Mouse (Mus musculus): Measurements from ENCODE around the gene Dcaf7.
"Not testable (repeated sequence)": the region's sequence is repeated elsewhere in the genome, so short reads cannot be mapped to it uniquely, and the experiment has no call there.

Gene Dcaf7

DNA sequence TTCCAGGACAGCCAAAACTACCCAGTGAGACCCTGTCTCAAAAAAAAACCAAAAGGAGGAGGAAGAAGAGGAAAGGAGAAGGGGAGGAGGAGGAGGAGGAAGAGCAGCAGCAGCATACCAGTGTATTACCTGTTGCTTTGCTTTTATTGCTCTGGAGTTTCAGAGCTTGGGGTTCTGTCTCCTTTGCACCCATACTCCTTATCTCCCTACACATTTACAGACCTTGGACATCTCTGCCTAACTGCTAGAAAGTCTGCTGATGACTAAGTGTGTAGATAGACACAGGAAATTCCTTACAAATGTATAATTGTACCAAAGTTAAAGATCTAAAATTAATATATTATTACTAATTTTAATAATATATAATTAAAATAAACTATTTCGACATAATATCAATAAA, 8.6 kb downstream of the Dcaf7 start:
- DNase-seq (ENCODE audit: low spot score in 2 of 2), result no peak

DNA sequence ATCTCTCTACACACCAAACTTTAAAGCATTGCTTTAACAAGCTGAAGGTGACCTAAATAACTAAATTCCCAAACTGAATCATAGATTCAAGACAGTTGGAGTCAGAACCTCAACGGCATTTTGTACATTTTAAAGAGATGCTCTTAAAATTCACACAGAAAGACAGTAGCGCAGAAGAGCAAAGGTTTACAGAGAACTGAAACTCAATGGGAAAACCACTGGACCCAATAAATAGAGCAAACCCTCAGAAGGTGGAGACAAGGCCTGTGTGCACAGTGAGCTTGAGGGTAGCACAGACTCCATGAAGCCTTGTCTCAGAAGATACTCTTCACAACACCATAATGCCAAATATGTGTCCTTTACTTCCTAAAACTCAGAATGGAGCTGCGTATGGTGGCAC, 9.1 kb downstream of the Dcaf7 start:
- no peak for DNase-seq (ENCODE audit: low spot score in 2 of 2)

DNA sequence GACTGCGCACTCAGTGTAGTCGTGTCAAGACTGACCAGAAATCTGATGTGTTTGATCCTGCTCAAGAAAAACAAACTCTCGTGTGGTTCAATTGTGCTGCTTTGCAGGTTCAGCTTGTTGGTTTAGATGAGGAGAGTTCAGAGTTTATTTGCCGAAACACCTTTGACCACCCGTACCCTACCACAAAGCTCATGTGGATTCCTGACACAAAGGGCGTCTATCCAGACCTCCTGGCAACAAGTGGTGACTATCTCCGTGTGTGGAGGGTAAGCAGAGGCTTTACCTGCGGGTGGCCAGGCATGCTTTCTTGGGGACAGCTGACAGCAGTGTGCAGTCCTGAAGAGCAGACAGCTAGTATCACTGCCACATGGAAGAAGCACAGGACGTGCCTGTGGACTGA, 9.9 kb downstream of the Dcaf7 start:
- DNase-seq (ENCODE audit: low spot score in 2 of 2), result no peak

GRCm38 (mm10) chr11:106053921-106054320, 17.2 kb downstream of the Dcaf7 start:
- no peak for DNase-seq (ENCODE audit: low spot score in 2 of 2)

DNA sequence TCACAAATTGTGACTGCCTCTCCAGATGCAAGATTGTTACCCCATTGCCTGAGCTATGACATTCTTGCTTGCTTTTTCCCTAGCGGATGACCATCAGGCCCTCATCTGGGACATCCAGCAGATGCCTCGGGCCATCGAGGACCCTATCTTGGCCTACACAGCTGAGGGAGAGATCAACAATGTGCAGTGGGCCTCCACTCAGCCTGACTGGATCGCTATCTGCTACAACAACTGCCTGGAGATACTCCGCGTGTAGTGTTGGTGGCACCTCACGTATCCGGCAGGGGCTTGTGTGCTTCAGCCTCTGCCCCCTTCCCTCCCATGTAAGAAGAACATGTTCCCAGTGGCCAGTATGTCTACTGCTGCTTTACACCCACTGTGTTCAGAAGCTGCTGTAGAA, 17.9 kb downstream of the Dcaf7 start:
- no peak for DNase-seq (ENCODE audit: low spot score in 2 of 2)

- no peak for DNase-seq (ENCODE audit: low spot score in 2 of 2)
Measured at GRCm38 (mm10) chr11:106055341-106055740, 18.7 kb downstream of the Dcaf7 start.

GRCm38 (mm10) chr11:106056819-106057491, 20.3 kb downstream of the Dcaf7 start:
- DNase-seq (ENCODE audit: low spot score in 2 of 2), result no peak

DNA sequence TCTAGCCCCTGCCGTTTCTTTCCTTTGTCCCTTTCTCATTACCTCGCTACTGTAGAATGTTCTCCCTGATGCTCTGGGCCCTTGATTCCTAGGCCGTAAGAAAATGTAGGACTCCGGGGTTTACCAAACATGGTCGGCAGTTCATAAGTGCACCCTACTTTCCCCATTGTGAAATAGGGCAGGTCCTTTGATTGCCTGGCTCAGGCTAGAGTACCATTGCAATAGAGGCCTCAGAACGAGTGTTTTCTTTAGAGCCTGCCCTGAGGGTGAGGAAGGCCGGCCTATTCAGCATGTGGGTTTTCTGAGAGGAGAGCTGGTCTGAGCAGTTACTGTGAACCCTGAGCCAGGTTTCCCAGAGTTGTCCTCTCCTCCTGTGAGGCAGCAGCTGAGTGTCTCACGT, 21.3 kb downstream of the Dcaf7 start:
- no peak for DNase-seq (ENCODE audit: low spot score in 2 of 2)

DNA sequence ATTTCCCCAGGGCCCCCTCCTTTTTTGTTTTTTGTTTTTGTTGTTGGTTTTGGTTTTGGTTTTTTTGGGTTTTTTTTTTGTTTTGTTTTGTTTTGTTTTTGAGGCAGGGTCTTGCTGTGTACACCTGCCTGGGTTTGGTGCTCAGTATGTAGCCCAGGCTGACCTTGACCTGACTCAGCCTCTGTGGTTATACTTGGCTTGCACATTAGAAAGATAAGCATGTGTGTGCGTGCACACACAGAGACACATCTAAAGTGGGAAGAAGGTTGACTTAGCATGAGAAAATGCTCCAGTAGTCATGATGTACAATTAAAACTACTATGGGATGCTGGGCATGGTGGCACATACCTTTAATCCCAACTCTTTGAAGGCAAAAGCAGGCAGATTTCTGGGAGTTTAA, 23.9 kb downstream of the Dcaf7 start:
- DNase-seq (ENCODE audit: low spot score in 2 of 2), result no peak

DNA sequence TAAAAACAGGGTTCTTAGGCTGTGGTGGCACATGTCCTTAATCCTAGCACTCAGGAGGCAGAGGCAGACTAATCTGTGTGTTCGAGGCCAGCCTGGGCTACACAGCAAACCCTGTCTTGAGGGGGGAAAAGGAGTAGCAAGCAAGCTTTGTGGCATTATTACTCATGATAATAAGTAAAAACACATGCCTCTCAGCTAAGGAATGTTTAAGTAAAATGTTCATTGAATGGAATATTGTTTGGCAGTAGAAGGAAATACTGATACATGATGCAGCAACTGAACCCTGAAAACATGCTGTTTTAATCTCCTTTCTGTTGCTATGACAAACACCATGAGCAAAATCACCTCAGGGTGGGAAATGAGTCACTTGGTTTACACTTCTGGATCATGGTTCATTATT, 24.6 kb downstream of the Dcaf7 start:
- no peak for DNase-seq (ENCODE audit: low spot score in 2 of 2)

DNA sequence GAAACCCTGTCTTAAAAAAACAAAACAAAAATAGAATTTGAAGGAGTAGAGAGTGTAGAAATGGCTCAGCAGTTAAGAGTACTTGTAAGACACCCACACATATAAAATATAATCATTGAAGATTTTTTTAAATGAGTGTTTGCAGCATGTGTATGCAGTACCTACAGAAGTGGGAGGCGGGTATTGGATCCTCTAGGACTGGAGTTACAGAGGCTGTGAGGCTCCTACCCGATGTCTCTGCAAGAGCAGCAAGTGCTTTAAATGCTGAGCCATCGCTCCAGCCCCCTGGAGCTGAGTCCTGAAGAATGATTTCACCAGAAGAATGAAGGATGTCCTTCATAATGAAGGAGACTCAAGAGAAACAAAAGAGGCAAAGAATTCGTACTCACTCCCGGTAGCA, 27.1 kb downstream of the Dcaf7 start:
- DNase-seq (ENCODE audit: low spot score in 2 of 2), result no peak

GRCm38 (mm10) chr11:106065073-106065922, 28.6 kb downstream of the Dcaf7 start:
- no peak for DNase-seq (ENCODE audit: low spot score in 2 of 2)

GRCm38 (mm10) chr11:106065923-106066571, 29.4 kb downstream of the Dcaf7 start, which contains the start of gene Taco1:
Gene Taco1, plus strand, starts transcription at chr11:106066061.
- peak; percentile 94 to 95 for DNase-seq (ENCODE audit: low spot score in 2 of 2)

GRCm38 (mm10) chr11:106066616-106067015, 29.9 kb downstream of the Dcaf7 start:
- not testable (repeated sequence) for DNase-seq (ENCODE audit: low spot score in 2 of 2)

GRCm38 (mm10) chr11:106073774-106074173, 37.1 kb downstream of the Dcaf7 start:
- no peak for DNase-seq (ENCODE audit: low spot score in 2 of 2)

- peak; percentile 35 to 61 for DNase-seq (ENCODE audit: low spot score in 2 of 2)
Measured at GRCm38 (mm10) chr11:106076321-106076720, 39.6 kb downstream of the Dcaf7 start.

DNA sequence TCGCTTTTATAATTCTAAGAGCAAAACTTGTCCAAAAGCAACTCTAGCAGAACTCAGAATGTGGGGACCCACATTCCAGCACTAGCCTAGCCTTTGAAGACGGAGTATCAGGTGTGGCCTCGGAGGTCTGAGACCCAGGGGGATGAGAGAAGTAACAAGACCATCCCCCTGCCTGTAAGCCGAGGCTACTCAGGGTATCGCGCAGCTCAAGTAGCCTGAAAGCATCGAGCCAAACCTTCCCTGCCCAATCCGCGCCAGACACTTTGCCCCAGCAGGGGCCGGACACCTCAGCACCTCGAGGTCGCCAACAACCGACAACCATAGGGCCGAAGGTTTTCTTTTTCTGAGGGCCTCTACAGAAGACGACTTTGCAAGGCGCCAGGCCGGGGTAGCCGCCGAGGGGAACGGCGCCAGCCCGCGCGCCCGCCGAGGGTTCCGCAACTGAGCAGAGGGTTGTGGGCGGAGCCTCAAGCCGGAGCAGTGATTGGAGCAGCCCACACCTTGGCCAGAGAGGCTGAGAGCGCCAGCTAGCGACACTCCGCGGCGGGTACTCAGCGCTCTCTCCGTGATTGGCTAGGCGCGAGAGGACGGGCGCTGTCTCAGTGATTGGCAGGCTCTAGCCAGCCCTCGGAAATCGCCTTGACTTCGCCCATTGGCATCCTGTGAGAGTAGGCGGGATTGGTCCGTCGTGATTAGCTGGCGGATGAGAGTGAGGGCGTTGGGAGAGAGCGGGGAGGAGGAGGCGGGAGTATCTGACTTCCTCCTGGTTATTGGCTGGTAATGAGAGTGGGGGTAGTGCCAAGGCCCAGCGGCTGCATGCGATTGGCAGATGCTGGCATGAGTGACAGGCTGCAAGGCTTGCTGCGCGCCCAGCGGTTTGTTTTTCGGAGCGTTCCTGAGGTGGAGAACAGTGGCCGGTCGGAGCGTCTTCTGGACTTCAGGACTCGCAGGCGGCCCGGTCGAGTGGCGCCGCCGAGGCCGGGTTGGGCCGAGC, 47.3 kb downstream of the Dcaf7 start, which contains the start of gene Map3k3:
Gene Map3k3, plus strand, starts transcription at position 906 of the 994 bp plus-strand sequence.
- DNase-seq (ENCODE audit: low spot score in 2 of 2), result peak; percentile 91 to 99

- DNase-seq (ENCODE audit: low spot score in 2 of 2), result peak; percentile 61 to 76
Measured at GRCm38 (mm10) chr11:106084911-106085561, 48.4 kb downstream of the Dcaf7 start.

DNA sequence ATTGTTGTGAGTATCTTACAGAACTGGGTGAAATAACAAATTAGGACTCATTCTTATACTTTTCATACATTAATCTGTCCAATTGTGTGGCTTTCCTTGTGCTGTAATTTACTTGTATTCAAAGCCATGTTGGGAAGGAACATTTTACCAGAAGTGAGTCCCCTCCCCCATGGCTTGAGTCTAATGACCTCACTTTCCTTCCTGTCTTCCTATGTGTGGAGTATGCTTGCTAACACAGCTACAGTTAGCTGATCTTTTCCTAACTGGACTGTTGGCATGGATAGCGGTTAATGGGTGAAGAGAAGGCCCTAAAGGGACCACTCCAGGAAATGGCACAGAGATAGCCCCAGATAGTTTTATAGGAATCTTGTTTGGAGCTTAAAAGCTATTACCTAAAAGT, 61.6 kb downstream of the Dcaf7 start:
- no peak for DNase-seq (ENCODE audit: low spot score in 2 of 2)

GRCm38 (mm10) chr11:106102866-106103265, 66.2 kb downstream of the Dcaf7 start:
- DNase-seq (ENCODE audit: low spot score in 2 of 2), result no peak

All from urinary bladder, adult 18-20 months (tissue).